8 mouse cellular contexts compared by ENCODE assay signal in the genomic region with DNA sequence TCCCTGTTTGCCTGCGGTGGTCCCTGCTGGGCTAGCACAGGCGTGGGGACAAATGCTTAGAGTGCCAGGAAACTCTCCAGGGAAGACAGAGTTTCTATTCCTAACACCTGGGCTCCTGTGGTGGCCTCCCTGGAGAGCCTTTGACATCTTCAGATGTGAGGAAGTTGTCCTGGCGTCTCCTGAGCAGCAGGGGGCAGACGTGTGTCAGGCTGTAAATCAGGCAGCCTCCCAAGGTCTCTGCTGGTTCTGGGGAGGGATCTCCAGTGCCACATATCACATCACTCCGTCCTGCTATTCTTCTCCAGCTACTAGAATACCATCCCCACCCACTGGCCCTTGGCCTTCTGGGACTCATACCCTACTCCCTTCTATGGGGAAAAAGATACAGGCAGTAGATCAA. TPM values are rescaled to one million over a fixed set of nuclear protein-coding genes. Genes with fewer than 3 reads are reported as not detected.
DNase-seq lines count a peak whose midpoint lies in the region; ATAC-seq and TF ChIP-seq lines count a peak whose summit lies in the region.

No protein-coding gene starts in this region.

- H3K4me1 ChIP-seq in liver, embryonic 12.5 days = no peaks in the 10 kb centered on the region
- H3K4me1 ChIP-seq in cerebellum, adult 2 months (ENCODE audit: control insufficient read depth, insufficient read depth, low read length) = peaks cover 24% of the 10 kb centered on the region
- H3K4me1 ChIP-seq in intestine, postnatal 0 days (replicated peaks; ENCODE audit: control insufficient read depth, insufficient read depth, low read length) = no peaks in the 10 kb centered on the region
- H3K4me1 ChIP-seq in limb, embryonic 11.5 days (ENCODE audit: control insufficient read depth, insufficient read depth, low read length) = 0 out of 2 replicates have a peak, but pooled peaks cover 2% of the 10 kb centered on the region
- H3K4me1 ChIP-seq in neural tube, embryonic 11.5 days (ENCODE audit: control insufficient read depth, insufficient read depth, low read length) = peaks cover 4% of the 10 kb centered on the region; the same call in 1 of the 2 replicates

- 13% methylated on average over 5 of the region's 5 CpGs for WGBS in liver, embryonic 12.5 days (ENCODE audit: insufficient replicate concordance)
- WGBS in cerebellum, adult 2 months = 15% methylated on average over 5 of the region's 5 CpGs
- 8% methylated on average over 5 of the region's 5 CpGs for WGBS in intestine, postnatal 0 days
- WGBS in limb, embryonic 11.5 days = 5% methylated on average over 5 of the region's 5 CpGs
- 2% methylated on average over 5 of the region's 5 CpGs for WGBS in neural tube, embryonic 11.5 days

- no peak overlapping the region for H3K9ac ChIP-seq in liver, embryonic 12.5 days
- no peak overlapping the region for H3K9ac ChIP-seq in intestine, postnatal 0 days (ENCODE audit: low read depth, low read length)
- no peak overlapping the region for H3K9ac ChIP-seq in limb, embryonic 11.5 days (ENCODE audit: low read length)
- H3K9ac ChIP-seq in neural tube, embryonic 11.5 days (ENCODE audit: low read length) = no peak overlapping the region

- H3K27me3 ChIP-seq in liver, embryonic 12.5 days (replicated peaks) = no peaks in the 10 kb centered on the region
- H3K27me3 ChIP-seq in cerebellum, adult 2 months (ENCODE audit: control insufficient read depth, insufficient read depth, low read length) = no peaks in the 10 kb centered on the region
- no peaks in the 10 kb centered on the region for H3K27me3 ChIP-seq in intestine, postnatal 0 days (replicated peaks; ENCODE audit: control insufficient read depth, insufficient read depth, low read length)
- no peaks in the 10 kb centered on the region for H3K27me3 ChIP-seq in limb, embryonic 11.5 days (ENCODE audit: control insufficient read depth, insufficient read depth, low read length)
- 0 out of 2 replicates have a peak, but pooled peaks cover 6% of the 10 kb centered on the region for H3K27me3 ChIP-seq in neural tube, embryonic 11.5 days (ENCODE audit: control insufficient read depth, insufficient read depth, low read length)

- ATAC-seq in liver, embryonic 12.5 days = no peak
- no peak for ATAC-seq in intestine, postnatal 0 days
- no peak for ATAC-seq in limb, embryonic 11.5 days (ENCODE audit: insufficient number of reproducible peaks, low FRiP score, low TSS enrichment, low read depth)
- no peak for ATAC-seq in neural tube, embryonic 11.5 days (ENCODE audit: insufficient read depth, low FRiP score, low TSS enrichment)

- no peaks in the 10 kb centered on the region for H3K9me3 ChIP-seq in liver, embryonic 12.5 days (replicated peaks)
- no peaks in the 10 kb centered on the region for H3K9me3 ChIP-seq in intestine, postnatal 0 days (ENCODE audit: control insufficient read depth)
- no peaks in the 10 kb centered on the region for H3K9me3 ChIP-seq in limb, embryonic 11.5 days (ENCODE audit: control insufficient read depth, low read length)
- no peaks in the 10 kb centered on the region for H3K9me3 ChIP-seq in neural tube, embryonic 11.5 days (ENCODE audit: control insufficient read depth, low read length)

- H3K4me2 ChIP-seq in liver, embryonic 12.5 days = no peak overlapping the region
- no peak overlapping the region for H3K4me2 ChIP-seq in intestine, postnatal 0 days (replicated peaks; ENCODE audit: low read depth)
- no peak overlapping the region for H3K4me2 ChIP-seq in limb, embryonic 11.5 days (ENCODE audit: low read depth, severe bottlenecking)
- no peak overlapping the region for H3K4me2 ChIP-seq in neural tube, embryonic 11.5 days (ENCODE audit: low read depth)

- H3K4me3 ChIP-seq in liver, embryonic 12.5 days = no peak overlapping the region
- H3K4me3 ChIP-seq in cerebellum, adult 2 months (replicated peaks; ENCODE audit: insufficient read depth, low read depth, low read length) = no peak overlapping the region
- no peak overlapping the region for H3K4me3 ChIP-seq in intestine, postnatal 0 days (ENCODE audit: low read depth, low read length)
- no peak overlapping the region for H3K4me3 ChIP-seq in limb, embryonic 11.5 days (ENCODE audit: low read depth, low read length)
- no peak overlapping the region for H3K4me3 ChIP-seq in neural tube, embryonic 11.5 days (ENCODE audit: low read depth, low read length)

- no peak overlapping the region for H3K27ac ChIP-seq in liver, embryonic 12.5 days
- H3K27ac ChIP-seq in cerebellum, adult 2 months (ENCODE audit: insufficient read depth, low read length) = no peak overlapping the region
- H3K27ac ChIP-seq in intestine, postnatal 0 days (ENCODE audit: low read depth, low read length) = no peak overlapping the region
- H3K27ac ChIP-seq in limb, embryonic 11.5 days (replicated peaks; ENCODE audit: low read depth, low read length) = no peak overlapping the region
- H3K27ac ChIP-seq in neural tube, embryonic 11.5 days (ENCODE audit: low read depth, low read length) = no peak overlapping the region

- H3K36me3 ChIP-seq in liver, embryonic 12.5 days = peaks cover 88% of the 10 kb centered on the region
- peaks cover 80% of the 10 kb centered on the region for H3K36me3 ChIP-seq in intestine, postnatal 0 days (ENCODE audit: control insufficient read depth, insufficient read depth)
- peaks cover 8% of the 10 kb centered on the region; the same call in 1 of the 2 replicates for H3K36me3 ChIP-seq in limb, embryonic 11.5 days (ENCODE audit: control insufficient read depth, insufficient read depth, low read length)
- peaks cover 8% of the 10 kb centered on the region for H3K36me3 ChIP-seq in neural tube, embryonic 11.5 days (ENCODE audit: control insufficient read depth, insufficient read depth, low read length)

- DNase-seq in liver = peak; percentile 64
- DNase-seq in cerebellum, adult 2 months = peak; percentile 76 to 79
- DNase-seq in frontal cortex, postnatal 25 days (ENCODE audit: low spot score in 2 of 2) = peak; percentile 64 to 67
- peak; percentile 77 for DNase-seq in limb, embryonic 11.5 days (ENCODE audit: low spot score)
- peak; percentile 75 for DNase-seq in neural tube, embryonic 11.5 days (ENCODE audit: low spot score)
- DNase-seq in thymus, adult 18-20 months = peak; percentile 45 to 47

- peak; percentile 94 for TF ChIP-seq CTCF in cerebellum, adult 2 months (IDR thresholded peaks at IDR 0.05; ENCODE audit: borderline replicate concordance, insufficient read depth, low read depth, low read length)
- peak; percentile 86 for TF ChIP-seq CTCF in intestine, postnatal 0 days (IDR thresholded peaks at IDR 0.05; ENCODE audit: low read depth)

- no peak for TF ChIP-seq POLR2A in cerebellum, adult 2 months (IDR thresholded peaks at IDR 0.05; ENCODE audit: borderline replicate concordance, insufficient read depth, low read length)

RNA-seq across cellular contexts. Expression of gene Gm10277, which starts 38.3 kb away (rescaled TPM):
- polyA plus RNA-seq in liver, embryonic 12.5 days (2016; fragmentation: Nextera tagmentation; extraction: Ambion mirVana) = 1.2 and 1.6 TPM in 2 replicates
- polyA plus RNA-seq in cerebellum, adult 2 months (2012; rRNA removed) = not detected in 2 replicates
- polyA plus RNA-seq in intestine, postnatal 0 days (2015; fragmentation: Nextera tagmentation; extraction: Ambion mirVana) = 0.53 and 0.72 TPM in 2 replicates
- polyA plus RNA-seq in limb, embryonic 11.5 days (2014; fragmentation: Nextera tagmentation; extraction: Ambion mirVana) = 0.47 and 0.68 TPM in 2 replicates
- polyA plus RNA-seq in neural tube, embryonic 11.5 days (2014; fragmentation: Nextera tagmentation; extraction: Ambion mirVana) = 0.68 and 0.93 TPM in 2 replicates
